Mouse (Mus musculus) kidney, postnatal 0 days (tissue): ENCODE data around the gene Myh7b. TPM values are rescaled to one million over a fixed set of nuclear protein-coding genes. Genes with fewer than 3 reads are reported as not detected.

Source experiments
- ATAC-seq: fragments of 200-750 bp; cut with Nextera tagmentation; replicated peaks from 2 replicates; pipeline ENCODE4 v1.8.0; 2017; ENCODE audit warnings: low read depth, moderate number of reproducible peaks, moderate TSS enrichment, moderate library complexity; ENCODE audit not compliant: low FRiP score
- DNase-seq: peaks from one replicate; pipeline ENCODE4 v3.0.0-alpha.2; 2016; ENCODE audit warnings: low spot score
- H3K27ac ChIP-seq: fragments of 300-500 bp; sonication (generic); 2 replicates; pipeline ENCODE4 v1.5.1; 2014; ENCODE audit warnings: mild to moderate bottlenecking
- H3K27me3 ChIP-seq: fragments of 300-500 bp; sonication (generic); 2 replicates; pipeline ENCODE4 v1.6.1; 2014; ENCODE audit warnings: low read length, mixed read lengths; ENCODE audit not compliant: insufficient read depth
- H3K36me3 ChIP-seq: fragments of 300-500 bp; sonication (generic); 2 replicates; pipeline ENCODE4 v1.6.1; 2014; ENCODE audit warnings: low read length, mixed read lengths; ENCODE audit not compliant: insufficient read depth
- H3K4me1 ChIP-seq: fragments of 300-500 bp; sonication (generic); replicated peaks from 2 replicates; pipeline ENCODE4 v1.6.1; 2014; ENCODE audit warnings: antibody characterized with exemption, low read length, mixed read lengths; ENCODE audit not compliant: insufficient read depth
- H3K4me2 ChIP-seq: fragments of 300-500 bp; sonication (generic); 2 replicates; pipeline ENCODE4 v1.6.1; 2014; ENCODE audit warnings: mild to moderate bottlenecking, low read length, moderate library complexity, mixed read lengths
- H3K4me3 ChIP-seq: fragments of 300-500 bp; sonication (generic); replicated peaks from 2 replicates; pipeline ENCODE4 v1.5.1; 2014; ENCODE audit warnings: low read depth, low read length
- H3K9ac ChIP-seq: fragments of 300-500 bp; sonication (generic); 2 replicates; pipeline ENCODE4 v1.6.1; 2014; ENCODE audit warnings: low read depth, low read length
- H3K9me3 ChIP-seq: fragments of 300-500 bp; sonication (generic); replicated peaks from 2 replicates; pipeline ENCODE4 v1.6.1; 2016; ENCODE audit warnings: low read length, inconsistent platforms, mixed read lengths
- CTCF ChIP-seq: IDR thresholded peaks from 2 replicates; pipeline ENCODE4 v1.5.1; 2016; ENCODE audit warnings: antibody characterized with exemption, low read depth, mild to moderate bottlenecking, moderate library complexity
- WGBS: fragments of 180-500 bp; shearing (Covaris S2); extraction: QIAGEN DNeasy Blood & Tissue Kit; methylation state at CpG from one replicate; pipeline ENCODE4 v1.1.7; 2014; 5-methylcytosine and 5-hydroxymethylcytosine counted together
- polyA plus RNA-seq: library from polyadenylated mRNA; unstranded; fragments of >200 nt; fragmentation: Nextera tagmentation; extraction: Ambion mirVana; gene quantifications from 2 replicates; pipeline ENCODE4 v1.2.1, GENCODE M21; 2015

Myh7b gene
- polyA plus RNA-seq, 1 experiment from 2014 or later = 0.47 TPM

GRCm38 (mm10) chr2:155668461-155668860, 57.4 kb downstream of the Myh7b start:
- WGBS = 92% methylated on average over 4 of the region's 4 CpGs
- H3K4me1 ChIP-seq = no peaks in the 10 kb centered on the region
- H3K4me3 ChIP-seq = no peak overlapping the region
- H3K9ac ChIP-seq = no peak overlapping the region
- DNase-seq (peak; percentile 40), ATAC-seq (no peak)
- H3K9me3 ChIP-seq = no peaks in the 10 kb centered on the region
- H3K36me3 ChIP-seq = peaks cover 45% of the 10 kb centered on the region
- peak; percentile 60 for TF ChIP-seq CTCF
- no peak overlapping the region for H3K27ac ChIP-seq
- no peak overlapping the region for H3K4me2 ChIP-seq
- no peaks in the 10 kb centered on the region for H3K27me3 ChIP-seq

- 88% methylated on average over 4 of the region's 4 CpGs for WGBS
- Histone ChIP-seq H3K4me2 (no peak overlapping the region), H3K9ac (no peak overlapping the region), H3K27ac (no peak overlapping the region), H3K27me3 (no peaks in the 10 kb centered on the region), H3K4me1 (no peaks in the 10 kb centered on the region), H3K4me3 (no peak overlapping the region), H3K36me3 (peaks cover 28% of the 10 kb centered on the region), H3K9me3 (no peaks in the 10 kb centered on the region)
- TF ChIP-seq CTCF = no peak
- no peak for DNase-seq
- ATAC-seq = no peak
Measured at GRCm38 (mm10) chr2:155671236-155671635, 60.2 kb downstream of the Myh7b start.

- H3K36me3 ChIP-seq = peaks cover 20% of the 10 kb centered on the region
- H3K4me2 ChIP-seq = no peak overlapping the region
- ATAC-seq = no peak
- H3K9ac ChIP-seq = no peak overlapping the region
- DNase-seq = peak; percentile 73
- no peaks in the 10 kb centered on the region for H3K4me1 ChIP-seq
- no peak overlapping the region for H3K4me3 ChIP-seq
- no peaks in the 10 kb centered on the region for H3K9me3 ChIP-seq
- H3K27ac ChIP-seq = no peak overlapping the region
- 21% methylated on average over 2 of the region's 2 CpGs for WGBS
- TF ChIP-seq CTCF = peak; percentile 78
- no peaks in the 10 kb centered on the region for H3K27me3 ChIP-seq
Measured at GRCm38 (mm10) chr2:155673546-155673945, 62.5 kb downstream of the Myh7b start.

GRCm38 (mm10) chr2:155675118-155675517, 64.1 kb downstream of the Myh7b start:
- no peak for DNase-seq
- peaks cover 19% of the 10 kb centered on the region for H3K36me3 ChIP-seq
- TF ChIP-seq CTCF = no peak
- no peak overlapping the region for H3K4me3 ChIP-seq
- no peak overlapping the region for H3K4me2 ChIP-seq
- no peaks in the 10 kb centered on the region for H3K9me3 ChIP-seq
- no peak overlapping the region for H3K27ac ChIP-seq
- H3K9ac ChIP-seq = no peak overlapping the region
- 68% methylated on average over 4 of the region's 4 CpGs for WGBS
- no peaks in the 10 kb centered on the region for H3K4me1 ChIP-seq
- no peaks in the 10 kb centered on the region for H3K27me3 ChIP-seq
- no peak for ATAC-seq

GRCm38 (mm10) chr2:155679586-155680110, 68.6 kb downstream of the Myh7b start:
- DNase-seq = no peak
- Histone ChIP-seq H3K27ac (no peak overlapping the region), H3K4me2 (no peak overlapping the region), H3K4me3 (no peak overlapping the region), H3K9ac (no peak overlapping the region), H3K9me3 (no peaks in the 10 kb centered on the region), H3K27me3 (no peaks in the 10 kb centered on the region), H3K4me1 (no peaks in the 10 kb centered on the region), H3K36me3 (no peaks in the 10 kb centered on the region)
- 89% methylated on average over 4 of the region's 4 CpGs for WGBS
- ATAC-seq = no peak
- TF ChIP-seq CTCF = no peak

GRCm38 (mm10) chr2:155680591-155680990, 69.6 kb downstream of the Myh7b start:
- H3K36me3 ChIP-seq = no peaks in the 10 kb centered on the region
- H3K4me1 ChIP-seq = no peaks in the 10 kb centered on the region
- H3K9me3 ChIP-seq = no peaks in the 10 kb centered on the region
- H3K4me3 ChIP-seq = no peak overlapping the region
- H3K27me3 ChIP-seq = no peaks in the 10 kb centered on the region
- no peak for DNase-seq
- no peak overlapping the region for H3K4me2 ChIP-seq
- no peak for TF ChIP-seq CTCF
- no peak for ATAC-seq
- WGBS = 64% methylated on average over 5 of the region's 5 CpGs
- H3K27ac ChIP-seq = no peak overlapping the region
- no peak overlapping the region for H3K9ac ChIP-seq

- TF ChIP-seq CTCF = no peak
- ATAC-seq (no peak), DNase-seq (no peak)
- Histone ChIP-seq H3K27ac (no peak overlapping the region), H3K9me3 (no peaks in the 10 kb centered on the region), H3K4me1 (no peaks in the 10 kb centered on the region), H3K9ac (no peak overlapping the region), H3K4me3 (no peak overlapping the region), H3K4me2 (no peak overlapping the region), H3K36me3 (no peaks in the 10 kb centered on the region), H3K27me3 (no peaks in the 10 kb centered on the region)
- WGBS = 73% methylated on average over 8 of the region's 8 CpGs
Measured at GRCm38 (mm10) chr2:155681194-155681593, 70.2 kb downstream of the Myh7b start.
